Mouse (Mus musculus) layer of hippocampus, adult 8-10 months (tissue): ENCODE data around the gene 1600002K03Rik. TPM values are rescaled to one million over a fixed set of nuclear protein-coding genes. Genes with fewer than 3 reads are reported as not detected.

ENCODE experiments used
- DNase-seq, 2 experiments: peaks; one replicate each; pipeline ENCODE4 v3.0.0; 2022; ENCODE audit warnings: low spot score in 2 of 2
- total RNA-seq, 4 experiments: library from RNA; stranded (reverse); gene quantifications; 2 replicates each; pipeline ENCODE4 v1.2.4; 2022

The 1600002K03Rik gene
- total RNA-seq, 4 experiments from 2014 or later: 1.8 to 9.0 (median 6.2) TPM

DNA sequence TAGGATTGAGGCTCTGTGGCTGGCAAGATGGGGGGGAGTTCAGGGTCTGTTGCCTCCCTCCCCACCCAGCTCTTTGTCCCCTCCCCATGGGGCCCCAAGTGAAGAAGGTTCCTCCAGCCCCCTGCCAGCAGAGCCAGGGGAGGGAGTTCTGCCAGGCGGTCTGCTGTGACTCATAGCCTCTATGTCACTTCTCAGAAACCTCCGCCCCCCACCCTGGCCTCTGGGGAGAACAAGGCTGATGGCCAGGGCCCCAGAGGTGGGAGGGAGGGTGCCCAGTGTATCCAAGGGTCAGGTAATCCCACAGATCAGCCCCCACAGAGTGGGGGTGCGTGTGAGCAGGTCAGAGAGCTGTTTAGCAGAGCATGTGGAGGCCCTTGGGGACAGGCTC, 19.9 kb upstream of the 1600002K03Rik start:
- no peak for DNase-seq

- DNase-seq: no peak
These were observed 19.0 kb upstream of the 1600002K03Rik start for GRCm38 (mm10) chr10:80153713-80154112.

DNA sequence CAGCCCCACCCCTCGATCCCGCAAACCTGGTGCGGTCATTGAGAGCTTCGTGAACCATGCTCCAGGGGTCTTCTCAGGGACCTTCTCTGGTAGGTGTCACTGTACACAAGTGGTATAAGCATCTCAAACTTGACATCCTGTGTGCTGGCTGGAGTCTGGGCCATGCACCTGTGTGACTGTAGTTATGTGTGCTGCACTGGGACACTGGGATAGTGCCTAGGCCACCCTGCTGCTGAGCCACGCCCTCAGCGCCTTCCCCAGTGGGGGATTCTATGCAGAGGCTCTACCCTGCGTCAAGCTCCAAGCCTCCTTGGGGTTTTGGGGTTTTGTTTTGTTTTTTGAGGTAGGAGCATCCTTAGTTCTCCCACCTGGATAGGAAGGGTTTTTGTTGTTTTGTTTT, 18.4 kb upstream of the 1600002K03Rik start:
- DNase-seq: no peak

- no peak for DNase-seq
These were observed 17.5 kb upstream of the 1600002K03Rik start for GRCm38 (mm10) chr10:80155277-80155676.

DNA sequence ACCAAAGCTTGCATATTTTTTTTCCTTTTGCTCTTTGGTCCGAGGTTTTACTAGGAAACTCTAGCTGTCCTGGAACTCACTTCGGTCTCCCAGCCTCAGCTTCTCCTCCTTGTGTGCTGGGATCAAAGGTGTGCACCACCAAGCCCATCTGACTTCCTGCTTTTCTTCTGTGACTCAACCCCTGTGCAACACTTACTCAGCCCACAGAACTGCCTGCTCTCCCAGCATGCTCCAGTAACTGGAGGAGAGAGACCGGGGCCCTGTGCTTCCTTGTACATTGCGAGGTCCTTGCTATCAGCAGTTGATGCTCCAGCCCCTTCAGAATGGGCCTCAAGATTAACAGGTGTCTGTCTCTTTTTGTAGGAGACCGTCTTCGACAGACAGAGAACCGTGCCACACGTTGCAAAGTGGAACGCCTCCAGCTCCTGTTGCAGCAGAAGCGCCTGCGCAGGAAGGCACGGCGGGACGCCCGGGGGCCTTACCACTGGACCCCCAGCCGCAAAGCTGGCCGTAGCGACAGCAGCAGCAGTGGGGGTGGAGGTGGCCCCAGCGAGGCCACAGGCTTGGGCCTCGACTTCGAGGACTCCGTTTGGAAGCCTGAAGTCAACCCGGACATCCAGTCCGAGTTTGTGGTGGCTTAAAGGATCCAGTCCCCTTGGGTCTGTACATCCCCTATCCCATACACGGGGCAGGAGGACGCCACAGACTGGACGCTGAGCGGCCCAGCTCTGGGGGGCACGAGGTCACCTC, 16.6 kb upstream of the 1600002K03Rik start:
- DNase-seq: no peak

DNA sequence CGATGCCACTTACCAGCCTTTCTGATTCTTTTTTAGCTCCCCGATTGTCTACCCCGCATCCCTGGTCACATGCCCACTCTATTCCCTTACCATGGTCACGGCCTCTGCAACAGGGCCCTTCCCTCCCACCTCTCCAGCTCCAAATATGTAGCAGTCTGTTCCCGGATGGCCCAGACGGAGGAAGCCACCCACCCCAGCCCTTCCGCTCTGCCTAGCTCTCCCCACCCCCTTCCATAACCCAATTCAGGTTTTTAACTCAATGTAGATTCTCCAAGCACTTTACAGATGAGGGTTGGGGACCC, 16.0 kb upstream of the 1600002K03Rik start:
- DNase-seq: no peak

GRCm38 (mm10) chr10:80157141-80157929, 15.4 kb upstream of the 1600002K03Rik start:
- no peak for DNase-seq

DNA sequence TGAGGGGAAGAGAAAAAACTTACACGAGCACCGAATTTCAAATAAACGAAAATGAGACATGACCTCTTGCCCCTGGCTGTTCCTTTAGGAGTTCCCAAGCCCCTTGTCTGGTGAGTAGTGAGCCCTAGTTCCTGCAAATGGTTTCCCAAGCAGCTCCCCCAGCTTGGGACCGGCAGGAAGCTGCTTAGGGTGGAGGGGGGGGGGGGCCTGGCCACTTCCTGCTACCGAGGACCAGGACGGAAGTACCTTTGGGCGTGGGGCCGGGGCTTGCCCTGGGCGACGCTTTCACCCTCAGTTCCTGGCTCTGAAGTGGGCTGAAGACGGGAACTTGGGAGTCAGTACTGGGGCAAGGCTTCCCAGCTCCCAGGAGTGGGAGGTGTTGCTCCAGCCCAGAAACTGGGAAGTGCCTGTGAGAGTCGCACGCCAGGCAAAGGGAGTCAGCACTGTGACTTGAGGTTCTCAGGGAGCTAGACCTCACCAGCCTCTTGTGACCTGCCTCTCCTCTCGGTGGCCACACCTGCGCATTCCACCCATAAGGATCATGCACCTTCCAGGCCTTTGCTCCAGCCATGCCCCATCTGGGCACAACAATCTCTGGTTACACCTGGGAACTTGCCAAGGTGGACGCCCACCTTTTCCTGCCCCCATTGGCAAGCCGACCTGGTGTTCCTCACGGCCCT, 14.3 kb upstream of the 1600002K03Rik start:
- DNase-seq: no peak

DNA sequence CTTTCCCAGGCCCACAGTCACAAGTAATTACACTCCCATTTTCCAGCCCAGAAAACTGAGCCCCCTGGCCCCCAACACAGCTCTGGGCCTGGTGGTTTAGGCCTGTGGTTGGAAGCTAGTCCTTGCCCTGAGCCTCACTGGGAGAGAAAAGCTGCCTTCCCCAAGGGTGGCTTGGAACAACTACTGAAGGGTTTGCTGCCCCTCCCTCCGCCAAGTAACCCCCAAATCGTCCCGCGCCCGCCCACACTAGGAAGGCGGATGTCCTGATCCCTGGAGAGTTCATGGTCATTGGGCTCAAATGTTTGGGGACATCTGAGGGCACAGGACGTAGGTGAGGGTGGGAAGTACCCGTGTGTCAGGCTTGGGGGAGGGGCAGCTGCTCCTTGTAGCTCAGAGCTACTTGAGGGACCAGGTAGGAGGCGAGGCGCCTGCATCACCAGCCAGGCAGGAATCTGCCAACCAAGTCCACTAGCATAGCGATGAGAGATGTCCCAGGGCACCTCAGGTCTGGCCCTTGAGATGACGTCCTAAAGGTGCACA, 13.7 kb upstream of the 1600002K03Rik start:
- DNase-seq: no peak

GRCm38 (mm10) chr10:80159561-80160454, 12.9 kb upstream of the 1600002K03Rik start:
- peak; percentile 98 to 99 for DNase-seq

DNA sequence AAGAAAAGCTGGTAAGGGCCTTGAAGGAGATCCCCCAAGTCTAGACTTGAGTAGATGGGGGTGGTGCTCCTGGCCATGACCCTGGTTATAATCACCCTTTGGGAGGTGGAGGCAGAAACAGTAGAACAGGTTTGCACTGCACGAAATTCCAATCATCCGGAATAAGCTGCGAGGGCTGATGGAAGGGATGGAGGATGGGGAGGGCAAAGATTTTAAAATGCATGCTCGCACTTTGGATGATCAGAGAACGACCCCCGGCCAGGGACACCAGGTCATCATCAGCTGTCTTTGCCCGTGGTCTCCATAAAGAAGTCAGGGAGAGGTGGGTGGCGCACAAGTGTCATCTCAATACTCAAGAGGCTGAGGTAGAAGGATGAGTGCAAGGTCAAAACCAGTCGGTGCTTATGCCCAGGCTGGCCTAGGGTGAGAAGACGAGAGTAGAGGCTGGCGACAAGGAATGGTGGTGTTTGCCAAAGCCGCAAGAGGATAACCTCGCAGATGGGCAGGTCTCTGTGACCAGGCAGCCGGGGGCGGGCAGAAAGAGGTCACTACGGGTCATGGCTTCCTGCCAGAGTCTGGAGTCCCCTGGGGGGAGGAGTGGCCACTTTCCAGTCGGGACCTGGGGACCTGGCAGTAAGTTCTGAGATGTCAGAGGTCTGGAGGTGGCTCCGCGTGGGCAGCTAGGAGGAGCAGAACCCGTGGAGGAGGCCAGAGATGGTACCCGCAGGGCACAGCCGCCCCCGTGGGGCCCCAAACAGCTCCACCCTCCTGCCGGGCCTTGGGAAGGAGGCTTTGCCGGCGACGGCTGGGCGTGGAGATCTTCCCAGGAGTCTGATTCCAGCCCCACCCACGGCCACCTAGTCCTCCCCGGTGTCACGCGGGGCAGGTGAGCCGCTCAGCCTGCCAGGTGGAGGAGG, 12.0 kb upstream of the 1600002K03Rik start:
- no peak for DNase-seq

- no peak for DNase-seq
These were observed 11.1 kb upstream of the 1600002K03Rik start for GRCm38 (mm10) chr10:80161522-80162242.

DNA sequence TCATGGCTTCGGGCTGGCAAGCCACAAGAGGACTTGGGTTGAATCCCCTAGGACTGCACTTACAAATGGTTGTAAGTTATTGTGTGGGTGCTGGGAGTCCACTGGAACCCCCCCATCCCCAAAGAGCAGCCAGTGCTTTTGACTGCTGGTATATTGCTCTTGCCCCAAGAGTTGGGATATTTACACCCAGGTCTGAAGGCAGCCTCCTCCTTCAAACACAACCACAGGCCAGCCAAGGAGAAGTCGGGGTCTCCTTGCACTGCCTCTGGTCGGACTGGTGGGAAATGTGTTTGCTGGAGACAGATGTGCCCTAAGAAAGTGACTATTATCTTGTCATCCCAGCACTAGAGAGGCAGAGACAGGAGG, 10.5 kb upstream of the 1600002K03Rik start:
- DNase-seq: no peak

DNA sequence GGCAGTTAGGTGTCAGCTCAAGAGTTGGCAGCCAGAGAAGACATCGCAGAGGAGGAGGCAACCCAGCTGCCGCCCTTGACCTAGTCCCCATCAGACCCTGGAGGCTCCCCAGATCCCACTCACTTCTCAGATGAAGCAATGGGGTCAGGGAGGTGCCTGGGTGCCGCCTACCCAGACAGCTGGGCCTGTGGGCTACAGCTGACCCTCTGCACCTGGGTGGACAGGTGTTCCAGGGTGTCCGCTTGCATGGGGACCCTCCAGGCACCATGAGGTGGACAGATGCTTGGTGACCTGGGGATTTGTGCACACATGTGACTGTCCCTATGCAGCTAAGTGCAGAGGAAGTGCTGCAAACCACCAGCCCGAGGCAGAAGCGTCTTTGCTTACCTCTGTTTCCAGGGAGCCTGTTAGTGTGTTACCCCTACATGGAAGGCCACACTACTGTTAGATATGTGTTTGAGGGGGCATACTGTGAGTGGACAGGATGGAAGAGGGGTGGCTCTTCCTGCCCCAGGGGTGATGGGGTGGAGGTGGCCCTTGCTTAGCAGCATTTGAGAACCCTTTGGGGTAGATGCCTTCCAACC, 9.9 kb upstream of the 1600002K03Rik start:
- no peak for DNase-seq

GRCm38 (mm10) chr10:80163721-80164120, 9.0 kb upstream of the 1600002K03Rik start:
- no peak for DNase-seq

DNA sequence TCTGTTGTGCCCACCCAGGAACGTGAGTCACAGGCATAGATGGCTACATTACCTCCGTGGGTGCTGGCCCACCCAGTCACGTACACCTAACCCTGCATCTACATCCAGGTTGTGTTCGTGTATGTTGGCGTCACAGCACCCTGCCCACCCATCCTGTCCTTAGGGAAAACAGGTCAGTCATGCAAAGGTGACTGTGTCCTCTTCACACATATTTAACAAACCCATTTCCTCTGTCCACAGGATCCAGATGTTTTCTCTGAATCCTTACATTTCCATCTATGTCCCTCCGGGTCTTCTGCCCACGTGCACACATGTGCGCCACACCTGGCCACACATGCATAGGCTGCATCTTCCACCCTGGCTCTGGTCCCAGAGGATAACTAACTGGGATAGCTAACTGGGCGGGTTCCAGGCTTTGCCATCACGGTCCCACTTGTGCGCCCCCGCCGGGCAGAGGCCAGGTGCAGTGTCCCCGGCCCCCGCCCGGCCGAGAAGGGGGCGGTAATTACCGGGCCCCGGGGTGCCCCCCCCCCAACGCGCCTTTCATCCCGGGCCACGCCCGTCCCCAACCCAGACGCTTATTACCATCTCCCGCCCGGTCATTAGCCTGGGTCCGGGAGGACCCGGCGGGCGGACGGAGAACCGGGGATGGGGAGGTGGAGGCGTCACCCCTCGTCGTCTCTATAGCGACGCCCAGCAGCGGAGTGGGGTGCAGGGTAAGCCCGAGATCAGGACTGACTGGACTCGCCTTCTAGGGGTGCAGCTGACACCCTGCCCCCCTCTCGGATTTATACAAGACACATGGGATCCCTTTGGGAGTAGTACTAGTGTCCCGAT, 8.4 kb upstream of the 1600002K03Rik start:
- DNase-seq: no peak

GRCm38 (mm10) chr10:80164998-80165344, 7.8 kb upstream of the 1600002K03Rik start:
- peak; percentile 95 to 97 for DNase-seq
